ENCODE assay signal across 11 mouse cellular contexts in genomic region chr8:85871660-85872059, GRCm38 (mm10). TPM values are rescaled to one million over a fixed set of nuclear protein-coding genes. Genes with fewer than 3 reads are reported as not detected.
DNase-seq lines count a peak whose midpoint lies in the region; ATAC-seq and TF ChIP-seq lines count a peak whose summit lies in the region.
"Had no signal": no experiment of that assay in that cellular context is flagged by ENCODE, and none has a peak within 500 bp of the region (broad histone marks: within the 10 kb centered on the region; RNA-seq: fewer than 3 reads in every experiment).

No protein-coding gene starts in this region.

- no peak overlapping the region for H3K4me3 ChIP-seq in embryonic facial prominence, embryonic 14.5 days (ENCODE audit: low read depth, low read length)
- H3K4me3 ChIP-seq in kidney, adult 2 months (ENCODE audit: insufficient read depth, low read depth, low read length), result no peak overlapping the region
- H3K4me3 ChIP-seq in lung, postnatal 0 days (ENCODE audit: low read depth, low read length), result no peak overlapping the region
- H3K4me3 ChIP-seq: forebrain, embryonic 13.5 days; liver, embryonic 15.5 days had no signal

- H3K9ac ChIP-seq in embryonic facial prominence, embryonic 14.5 days (ENCODE audit: low read depth, low read length), result no peak overlapping the region
- no peak overlapping the region for H3K9ac ChIP-seq in lung, postnatal 0 days (replicated peaks; ENCODE audit: low read depth)
- H3K9ac ChIP-seq: forebrain, embryonic 13.5 days; liver, embryonic 15.5 days had no signal

- H3K4me1 ChIP-seq in embryonic facial prominence, embryonic 14.5 days (ENCODE audit: control insufficient read depth, insufficient read depth, low read length), result 0 out of 2 replicates have a peak, but pooled peaks cover 10% of the 10 kb centered on the region
- H3K4me1 ChIP-seq in kidney, adult 2 months (ENCODE audit: control insufficient read depth, insufficient read depth, low read length), result peaks cover 7% of the 10 kb centered on the region; the same call in 1 of the 2 replicates
- H3K4me1 ChIP-seq in lung, postnatal 0 days (ENCODE audit: insufficient read depth, low read depth, low read length), result no peaks in the 10 kb centered on the region; the same call in 1 of the 2 replicates
- H3K4me1 ChIP-seq: forebrain, embryonic 13.5 days had no signal

- TF ChIP-seq POLR2A in kidney, adult 2 months (IDR thresholded peaks at IDR 0.05; ENCODE audit: low read depth, low read length), result no peak

- no peak for TF ChIP-seq CTCF in kidney, adult 2 months (conservative IDR thresholded peaks at IDR 0.05; ENCODE audit: insufficient read depth, insufficient read length, low read depth, low read length)
- no peak for TF ChIP-seq CTCF in lung, postnatal 0 days (IDR thresholded peaks at IDR 0.05)

- WGBS in embryonic facial prominence, embryonic 14.5 days, result 41% methylated on average over 2 of the region's 2 CpGs
- WGBS in kidney, adult 2 months, result 29% methylated on average over 2 of the region's 2 CpGs
- WGBS in lung, postnatal 0 days, result 39% methylated on average over 2 of the region's 2 CpGs

- intact Hi-C loops in gastrocnemius, postnatal 14 days (cut with DNase I; ENCODE audit: low total_unique reads), result no loop called here

- no peaks in the 10 kb centered on the region for H3K9me3 ChIP-seq in embryonic facial prominence, embryonic 14.5 days (ENCODE audit: control insufficient read depth, low read length)
- no peaks in the 10 kb centered on the region for H3K9me3 ChIP-seq in lung, postnatal 0 days (ENCODE audit: low read length)
- H3K9me3 ChIP-seq: forebrain, embryonic 13.5 days; liver, embryonic 15.5 days had no signal

- no peaks in the 10 kb centered on the region for H3K36me3 ChIP-seq in embryonic facial prominence, embryonic 14.5 days (ENCODE audit: control insufficient read depth, insufficient read depth, low read length)
- H3K36me3 ChIP-seq in kidney, adult 2 months (ENCODE audit: control insufficient read depth, insufficient read depth, low read length), result no peaks in the 10 kb centered on the region
- no peaks in the 10 kb centered on the region for H3K36me3 ChIP-seq in lung, postnatal 0 days (ENCODE audit: insufficient read depth, low read length)
- H3K36me3 ChIP-seq: liver, embryonic 15.5 days had no signal

- peak; percentile 30 for DNase-seq in gastrocnemius, adult 18-20 months (ENCODE audit: low spot score)
- DNase-seq in gastrocnemius, postnatal 14 days, result no peak
- peak; percentile 89 for DNase-seq in embryonic facial prominence, embryonic 14.5 days (ENCODE audit: low spot score)
- peak; percentile 87 for DNase-seq in kidney, adult 2 months
- peak; percentile 88 for DNase-seq in lung, postnatal 0 days (ENCODE audit: low spot score)
- DNase-seq in urinary bladder, adult 18-20 months (ENCODE audit: low spot score in 2 of 2), result no peak
- DNase-seq in urinary bladder, adult 2 months (ENCODE audit: low spot score), result no peak
- no peak for DNase-seq in right cerebral cortex, postnatal 14 days
- DNase-seq: cerebellum, adult 18-20 months had no signal

- no peak overlapping the region for H3K4me2 ChIP-seq in embryonic facial prominence, embryonic 14.5 days (ENCODE audit: low read depth, low read length)
- H3K4me2 ChIP-seq in lung, postnatal 0 days (replicated peaks; ENCODE audit: low read depth, low read length), result no peak overlapping the region
- H3K4me2 ChIP-seq: forebrain, embryonic 13.5 days; liver, embryonic 15.5 days had no signal

- ATAC-seq in embryonic facial prominence, embryonic 14.5 days (ENCODE audit: low read depth), result peak; percentile 79
- ATAC-seq in lung, postnatal 0 days, result peak; percentile 83
- ATAC-seq: forebrain, embryonic 13.5 days had no signal

- no peaks in the 10 kb centered on the region for H3K27me3 ChIP-seq in embryonic facial prominence, embryonic 14.5 days (replicated peaks; ENCODE audit: control insufficient read depth, insufficient read depth, low read length)
- no peaks in the 10 kb centered on the region for H3K27me3 ChIP-seq in kidney, adult 2 months (replicated peaks; ENCODE audit: control insufficient read depth, insufficient read depth, low read length)
- no peaks in the 10 kb centered on the region for H3K27me3 ChIP-seq in lung, postnatal 0 days (replicated peaks; ENCODE audit: insufficient read depth, low read length)
- H3K27me3 ChIP-seq: forebrain, embryonic 13.5 days; liver, embryonic 15.5 days had no signal

- H3K27ac ChIP-seq in embryonic facial prominence, embryonic 14.5 days (replicated peaks; ENCODE audit: low read depth, low read length), result peak overlapping the region; percentile 58
- peak overlapping the region; percentile 63 for H3K27ac ChIP-seq in kidney, adult 2 months (ENCODE audit: insufficient read depth, low read depth, low read length)
- no peak overlapping the region for H3K27ac ChIP-seq in lung, postnatal 0 days (ENCODE audit: low read length)
- H3K27ac ChIP-seq: forebrain, embryonic 13.5 days; liver, embryonic 15.5 days had no signal

- TF ChIP-seq EP300 in lung, postnatal 0 days (IDR thresholded peaks at IDR 0.05), result no peak

RNA-seq across cellular contexts. Expression of gene Phkb, which starts 30.9 kb away (rescaled TPM):
- total RNA-seq in gastrocnemius, adult 18-20 months (2021), result 100 to 1,000 TPM; 342 to 385 TPM
- total RNA-seq in gastrocnemius, postnatal 14 days (2021), result 100 to 1,000 TPM; 115 to 142 TPM
- 52.4 and 59.7 TPM in 2 replicates for polyA plus RNA-seq in embryonic facial prominence, embryonic 14.5 days (2014; fragmentation: Nextera tagmentation; extraction: Ambion mirVana)
- polyA plus RNA-seq in kidney, adult 2 months (2012; rRNA removed), result 10.6 and 14.8 TPM in 2 replicates
- 26.9 and 29.2 TPM in 2 replicates for polyA plus RNA-seq in lung, postnatal 0 days (2015; fragmentation: Nextera tagmentation; extraction: Ambion mirVana)
- 42.9 and 44.2 TPM in 2 replicates for polyA plus RNA-seq in urinary bladder, adult 2 months (2012; rRNA removed)

RNA-seq across cellular contexts. Expression of gene Itfg1, which starts 30.9 kb away (rescaled TPM):
- 10 to 100 TPM; 43.6 to 43.8 TPM for total RNA-seq in gastrocnemius, adult 18-20 months (2021)
- total RNA-seq in gastrocnemius, postnatal 14 days (2021), result 10 to 100 TPM; 32.3 to 33.0 TPM
- 83.5 and 86.6 TPM in 2 replicates for polyA plus RNA-seq in embryonic facial prominence, embryonic 14.5 days (2014; fragmentation: Nextera tagmentation; extraction: Ambion mirVana)
- polyA plus RNA-seq in kidney, adult 2 months (2012; rRNA removed), result 37.4 and 39.2 TPM in 2 replicates
- polyA plus RNA-seq in lung, postnatal 0 days (2015; fragmentation: Nextera tagmentation; extraction: Ambion mirVana), result 59.8 and 65.5 TPM in 2 replicates
- 40.4 and 43.7 TPM in 2 replicates for polyA plus RNA-seq in urinary bladder, adult 2 months (2012; rRNA removed)

Comparison
In these comparisons a context has a peak if more than half of its experiments do, and no peak if none do; other contexts are left out.
1. DNase-seq: peak in gastrocnemius, adult 18-20 months (single experiment), embryonic facial prominence, embryonic 14.5 days (single experiment), kidney, adult 2 months (single experiment) and lung, postnatal 0 days (single experiment); none in gastrocnemius, postnatal 14 days (single experiment), urinary bladder, adult 18-20 months (0 of 2), urinary bladder, adult 2 months (single experiment) and right cerebral cortex, postnatal 14 days (single experiment).